Mouse (Mus musculus): ENCODE results near the gene Slc28a3.

Slc28a3 gene

GRCm38 (mm10) chr13:58523011-58523760, 87.5 kb downstream of the Slc28a3 start:
- no peak for DNase-seq (ENCODE audit: low spot score)

GRCm38 (mm10) chr13:58521331-58522030, 89.2 kb downstream of the Slc28a3 start:
- no peak for DNase-seq (ENCODE audit: low spot score)

GRCm38 (mm10) chr13:58520580-58521330, 89.9 kb downstream of the Slc28a3 start:
- no peak for DNase-seq (ENCODE audit: low spot score)

GRCm38 (mm10) chr13:58520028-58520427, 90.6 kb downstream of the Slc28a3 start:
- DNase-seq (ENCODE audit: low spot score) = no peak

GRCm38 (mm10) chr13:58516277-58516676, 94.4 kb downstream of the Slc28a3 start:
- no peak for DNase-seq (ENCODE audit: low spot score)

GRCm38 (mm10) chr13:58515635-58516034, 95.0 kb downstream of the Slc28a3 start:
- DNase-seq (ENCODE audit: low spot score) = no peak

- no peak for DNase-seq (ENCODE audit: low spot score)
Observed at GRCm38 (mm10) chr13:58514147-58514727, 96.4 kb downstream of the Slc28a3 start.

- no peak for DNase-seq (ENCODE audit: low spot score)
Observed at GRCm38 (mm10) chr13:58511926-58512325, 98.8 kb downstream of the Slc28a3 start.

- no peak for DNase-seq (ENCODE audit: low spot score)
Observed at GRCm38 (mm10) chr13:58511248-58511647, 99.4 kb downstream of the Slc28a3 start.

GRCm38 (mm10) chr13:58509241-58509640, 101.4 kb downstream of the Slc28a3 start:
- DNase-seq (ENCODE audit: low spot score) = no peak

- DNase-seq (ENCODE audit: low spot score) = no peak
Observed at GRCm38 (mm10) chr13:58503610-58504009, 107.1 kb downstream of the Slc28a3 start.

GRCm38 (mm10) chr13:58497809-58498208, 112.9 kb downstream of the Slc28a3 start:
- no peak for DNase-seq (ENCODE audit: low spot score)
